Mouse (Mus musculus): ENCODE measurements around the gene Slc25a39. TPM values are rescaled to one million over a fixed set of nuclear protein-coding genes. Genes with fewer than 3 reads are reported as not detected.

Gene Slc25a39
- 38.0 and 43.1 TPM in 2 replicates for total RNA-seq (2023)

DNA sequence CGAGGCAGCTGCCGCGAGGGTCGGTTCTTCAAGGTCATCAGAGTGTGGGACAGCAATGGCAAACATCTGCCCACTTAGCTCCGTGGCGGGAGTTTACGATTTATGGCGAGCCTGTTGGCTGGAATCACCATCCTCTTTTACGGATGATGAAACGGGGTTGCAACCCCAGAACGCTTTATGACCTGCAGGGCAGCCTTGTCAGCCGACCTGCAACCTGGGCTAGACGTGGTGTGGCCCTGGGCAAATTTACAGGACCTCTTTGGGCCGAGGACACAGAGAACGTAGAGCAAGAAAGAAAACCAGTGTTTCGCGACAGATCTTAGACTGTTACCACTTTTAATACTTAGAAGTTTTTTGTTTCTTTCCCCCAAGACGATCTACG lies at the start of gene Slc25a39:
Slc25a39 (minus strand) TSS at position 113 of the 382 bp plus-strand sequence.

DNA sequence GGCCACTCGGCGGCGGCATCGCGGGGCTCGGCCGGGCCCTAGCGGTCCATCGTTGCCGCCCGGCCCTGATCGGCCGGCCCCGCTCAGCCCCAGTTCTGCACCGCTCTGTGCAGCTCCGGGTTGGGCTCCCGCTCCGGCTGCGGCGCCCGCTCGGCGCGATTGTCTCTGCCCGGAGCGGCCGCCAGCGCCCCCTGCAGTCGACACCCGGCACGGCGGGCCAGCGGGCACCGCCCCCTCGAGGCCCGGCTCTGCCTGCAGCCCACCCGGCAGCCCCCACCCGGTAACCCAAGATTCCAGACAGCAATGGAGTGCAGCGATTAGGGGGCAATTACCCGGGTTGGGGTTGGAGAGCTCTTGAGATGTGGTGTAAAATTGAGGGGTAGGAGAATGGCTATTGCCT lies 39.8 kb upstream of the Slc25a39 start, which contains the start of gene Fam171a2:
Fam171a2 (minus strand) TSS at position 186 of the 400 bp plus-strand sequence.

DNA sequence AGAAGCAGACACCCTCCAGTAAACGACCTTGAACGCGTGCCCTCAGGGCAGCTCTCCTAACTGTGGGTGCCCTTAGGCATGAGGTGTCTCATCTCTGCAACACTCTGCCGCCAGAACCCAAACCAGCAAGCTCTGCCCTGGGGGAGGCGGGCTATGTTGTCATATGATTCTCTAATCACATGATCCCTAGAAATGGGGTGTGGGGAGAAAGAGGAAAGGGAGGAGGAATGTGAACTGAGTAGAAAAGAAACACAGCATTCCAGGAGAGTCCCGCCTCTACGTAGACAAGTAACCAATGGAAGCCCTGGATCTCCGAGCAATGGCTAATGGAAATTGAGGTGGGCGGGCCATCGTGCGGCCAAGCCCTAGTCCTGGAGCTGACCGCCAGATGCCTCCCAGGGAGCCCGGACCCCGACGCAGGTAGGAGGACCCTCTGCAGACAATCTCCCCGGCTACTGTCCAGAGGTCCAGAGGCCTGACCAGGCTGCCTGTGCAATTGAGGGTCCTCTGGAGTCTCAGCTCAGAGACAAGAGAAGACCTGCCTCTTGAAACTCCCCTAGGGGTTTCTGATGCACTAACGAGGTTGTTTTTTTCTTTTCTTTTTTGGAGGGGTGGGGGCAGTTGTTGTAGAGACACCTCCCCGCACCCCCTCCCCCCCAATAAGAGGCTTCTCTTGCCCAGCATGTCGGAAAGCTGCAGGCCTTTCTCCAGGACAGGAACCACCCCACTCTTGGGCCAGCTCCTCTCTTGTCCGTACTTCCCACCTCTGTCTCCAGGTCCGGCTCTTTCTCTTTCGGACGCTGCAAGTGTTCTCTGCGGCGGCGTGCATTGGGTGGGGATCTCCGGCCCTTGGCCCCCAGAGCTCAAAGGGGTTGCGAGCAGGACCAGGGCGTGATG lies 22.6 kb upstream of the Slc25a39 start, which contains the start of gene Grn:
Grn (plus strand) TSS at position 195 of the 897 bp plus-strand sequence.

GRCm38 (mm10) chr11:102393238-102393634 lies 14.5 kb downstream of the Slc25a39 start, which contains the start of gene Rundc3a:
Rundc3a (plus strand) TSS chr11:102393403.

DNA sequence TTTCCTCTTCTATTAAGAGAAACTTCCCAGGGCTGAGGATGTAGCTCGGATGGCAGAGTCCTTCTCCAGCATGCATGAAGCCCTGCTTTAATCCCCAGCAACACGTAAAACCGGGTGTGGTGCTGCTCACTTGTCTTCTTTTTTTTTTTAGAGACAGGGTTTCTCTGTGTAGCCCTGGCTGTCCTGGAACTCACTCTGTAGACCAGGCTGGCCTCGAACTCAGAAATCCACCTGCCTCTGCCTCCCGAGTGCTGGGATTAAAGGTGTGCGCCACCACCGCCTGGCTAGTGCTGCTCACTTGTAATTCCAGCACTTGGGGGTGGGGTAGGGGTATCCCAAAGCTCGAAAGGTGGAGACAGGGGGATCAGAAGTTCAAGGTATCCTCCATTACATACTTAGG lies 41.6 kb downstream of the Slc25a39 start, which contains the start of gene Slc4a1:
Slc4a1 (minus strand) TSS at position 101 of the 400 bp plus-strand sequence.

Other genes with a start within 250 kb of the Slc25a39 start
- gene Lsm12, start 222.7 kb downstream of the Slc25a39 start, total RNA-seq (2023) = 35.9 and 37.7 TPM in 2 replicates
- gene G6pc3, start 218.3 kb downstream of the Slc25a39 start, total RNA-seq (2023) = 14.6 and 15.4 TPM in 2 replicates
- gene Hdac5, start 177.8 kb downstream of the Slc25a39 start, total RNA-seq (2023) = 128 and 209 TPM in 2 replicates
- 5.5 and 8.6 TPM in 2 replicates for gene BC030867, start 159.1 kb downstream of the Slc25a39 start, total RNA-seq (2023)
- not detected in 2 replicates for gene Asb16, start 139.2 kb downstream of the Slc25a39 start, total RNA-seq (2023)
- 50.8 and 64.1 TPM in 2 replicates for gene Tmub2, start 123.0 kb downstream of the Slc25a39 start, total RNA-seq (2023)
- gene Atxn7l3, start 111.3 kb downstream of the Slc25a39 start, total RNA-seq (2023) = 63.5 and 84.5 TPM in 2 replicates
- gene Ubtf, start 88.2 kb downstream of the Slc25a39 start, total RNA-seq (2023) = 55.7 and 64.3 TPM in 2 replicates
- 3.9 and 13.2 TPM in 2 replicates for gene Slc4a1, start 41.7 kb downstream of the Slc25a39 start, total RNA-seq (2023)
- gene Rundc3a, start 14.5 kb downstream of the Slc25a39 start, total RNA-seq (2023) = not detected in 2 replicates
- gene Grn, start 22.4 kb upstream of the Slc25a39 start, total RNA-seq (2023) = 281 and 343 TPM in 2 replicates
- gene Fam171a2, start 39.7 kb upstream of the Slc25a39 start, total RNA-seq (2023) = not detected in 2 replicates
- gene Itga2b, start 62.2 kb upstream of the Slc25a39 start, total RNA-seq (2023) = 8.4 and 17.9 TPM in 2 replicates
- 28.0 and 36.0 TPM in 2 replicates for gene Gpatch8, start 148.4 kb upstream of the Slc25a39 start, total RNA-seq (2023)
- not detected in 2 replicates for gene Gm11627, start 171.5 kb upstream of the Slc25a39 start, total RNA-seq (2023)
- not detected in 2 replicates for gene Fzd2, start 196.4 kb upstream of the Slc25a39 start, total RNA-seq (2023)